Mouse (Mus musculus): ENCODE results near the gene Csmd2. TPM values are rescaled to one million over a fixed set of nuclear protein-coding genes. Genes with fewer than 3 reads are reported as not detected.

Csmd2 gene
- polyA plus RNA-seq, 1 experiment from 2014 or later = 0.18 TPM

- no peaks in the 10 kb centered on the region for H3K27me3 ChIP-seq (replicated peaks; ENCODE audit: control insufficient read depth, insufficient read depth, low read length)
- H3K36me3 ChIP-seq (ENCODE audit: control insufficient read depth, insufficient read depth, low read length) = no peaks in the 10 kb centered on the region
- no peak overlapping the region for H3K4me2 ChIP-seq (ENCODE audit: low read length)
- no peaks in the 10 kb centered on the region for H3K9me3 ChIP-seq (ENCODE audit: control insufficient read depth, low read length)
- H3K9ac ChIP-seq (ENCODE audit: low read length) = no peak overlapping the region
- ATAC-seq (replicated peaks; ENCODE audit: low FRiP score, low TSS enrichment, low read depth) (no peak), DNase-seq (ENCODE audit: low spot score) (no peak)
- H3K4me1 ChIP-seq (replicated peaks; ENCODE audit: control insufficient read depth, insufficient read depth, low read length) = no peaks in the 10 kb centered on the region
- WGBS = 84% methylated on average over 2 of the region's 2 CpGs
- no peak overlapping the region for H3K4me3 ChIP-seq (ENCODE audit: low read depth, low read length)
- H3K27ac ChIP-seq (ENCODE audit: low read depth) = no peak overlapping the region
These were observed 427.1 kb downstream of the Csmd2 start for GRCm38 (mm10) chr4:128414741-128415140.

GRCm38 (mm10) chr4:128419988-128420617 is 432.4 kb downstream of the Csmd2 start:
- Histone ChIP-seq H3K36me3 (ENCODE audit: control insufficient read depth, insufficient read depth, low read length) (no peaks in the 10 kb centered on the region), H3K27ac (ENCODE audit: low read depth) (no peak overlapping the region), H3K27me3 (replicated peaks; ENCODE audit: control insufficient read depth, insufficient read depth, low read length) (no peaks in the 10 kb centered on the region), H3K9ac (ENCODE audit: low read length) (no peak overlapping the region), H3K4me1 (replicated peaks; ENCODE audit: control insufficient read depth, insufficient read depth, low read length) (no peaks in the 10 kb centered on the region), H3K9me3 (ENCODE audit: control insufficient read depth, low read length) (no peaks in the 10 kb centered on the region), H3K4me3 (ENCODE audit: low read depth, low read length) (no peak overlapping the region), H3K4me2 (ENCODE audit: low read length) (no peak overlapping the region)
- 81% methylated on average over 7 of the region's 7 CpGs for WGBS
- no peak for DNase-seq (ENCODE audit: low spot score)
- ATAC-seq (replicated peaks; ENCODE audit: low FRiP score, low TSS enrichment, low read depth) = no peak

- no peak overlapping the region for H3K4me2 ChIP-seq (ENCODE audit: low read length)
- H3K27ac ChIP-seq (ENCODE audit: low read depth) = no peak overlapping the region
- H3K4me1 ChIP-seq (replicated peaks; ENCODE audit: control insufficient read depth, insufficient read depth, low read length) = no peaks in the 10 kb centered on the region
- H3K27me3 ChIP-seq (replicated peaks; ENCODE audit: control insufficient read depth, insufficient read depth, low read length) = no peaks in the 10 kb centered on the region
- WGBS = 82% methylated on average over 4 of the region's 4 CpGs
- H3K9me3 ChIP-seq (ENCODE audit: control insufficient read depth, low read length) = no peaks in the 10 kb centered on the region
- ATAC-seq (replicated peaks; ENCODE audit: low FRiP score, low TSS enrichment, low read depth) = no peak
- no peak for DNase-seq (ENCODE audit: low spot score)
- H3K9ac ChIP-seq (ENCODE audit: low read length) = no peak overlapping the region
- no peak overlapping the region for H3K4me3 ChIP-seq (ENCODE audit: low read depth, low read length)
- no peaks in the 10 kb centered on the region for H3K36me3 ChIP-seq (ENCODE audit: control insufficient read depth, insufficient read depth, low read length)
These were observed 434.8 kb downstream of the Csmd2 start for GRCm38 (mm10) chr4:128422486-128422885.

- Histone ChIP-seq H3K27ac (ENCODE audit: low read depth) (no peak overlapping the region), H3K9me3 (ENCODE audit: control insufficient read depth, low read length) (no peaks in the 10 kb centered on the region), H3K4me2 (ENCODE audit: low read length) (no peak overlapping the region), H3K4me1 (replicated peaks; ENCODE audit: control insufficient read depth, insufficient read depth, low read length) (no peaks in the 10 kb centered on the region), H3K27me3 (replicated peaks; ENCODE audit: control insufficient read depth, insufficient read depth, low read length) (no peaks in the 10 kb centered on the region), H3K4me3 (ENCODE audit: low read depth, low read length) (no peak overlapping the region), H3K9ac (ENCODE audit: low read length) (no peak overlapping the region), H3K36me3 (ENCODE audit: control insufficient read depth, insufficient read depth, low read length) (no peaks in the 10 kb centered on the region)
- DNase-seq (ENCODE audit: low spot score) = no peak
- WGBS = 55% methylated on average over 2 of the region's 2 CpGs
- ATAC-seq (replicated peaks; ENCODE audit: low FRiP score, low TSS enrichment, low read depth) = no peak
These were observed 437.7 kb downstream of the Csmd2 start for GRCm38 (mm10) chr4:128425339-128425738.

GRCm38 (mm10) chr4:128427261-128428030 is 439.8 kb downstream of the Csmd2 start:
- Histone ChIP-seq H3K27ac (ENCODE audit: low read depth) (no peak overlapping the region), H3K9me3 (ENCODE audit: control insufficient read depth, low read length) (no peaks in the 10 kb centered on the region), H3K36me3 (ENCODE audit: control insufficient read depth, insufficient read depth, low read length) (no peaks in the 10 kb centered on the region), H3K27me3 (replicated peaks; ENCODE audit: control insufficient read depth, insufficient read depth, low read length) (no peaks in the 10 kb centered on the region), H3K4me1 (replicated peaks; ENCODE audit: control insufficient read depth, insufficient read depth, low read length) (no peaks in the 10 kb centered on the region), H3K9ac (ENCODE audit: low read length) (no peak overlapping the region), H3K4me3 (ENCODE audit: low read depth, low read length) (no peak overlapping the region), H3K4me2 (ENCODE audit: low read length) (no peak overlapping the region)
- ATAC-seq (replicated peaks; ENCODE audit: low FRiP score, low TSS enrichment, low read depth) (no peak), DNase-seq (ENCODE audit: low spot score) (no peak)
- WGBS = 82% methylated on average over 14 of the region's 14 CpGs

- WGBS = 82% methylated on average over 18 of the region's 18 CpGs
- Histone ChIP-seq H3K9ac (ENCODE audit: low read length) (no peak overlapping the region), H3K4me1 (replicated peaks; ENCODE audit: control insufficient read depth, insufficient read depth, low read length) (no peaks in the 10 kb centered on the region), H3K27me3 (replicated peaks; ENCODE audit: control insufficient read depth, insufficient read depth, low read length) (no peaks in the 10 kb centered on the region), H3K4me2 (ENCODE audit: low read length) (no peak overlapping the region), H3K36me3 (ENCODE audit: control insufficient read depth, insufficient read depth, low read length) (no peaks in the 10 kb centered on the region), H3K9me3 (ENCODE audit: control insufficient read depth, low read length) (no peaks in the 10 kb centered on the region), H3K4me3 (ENCODE audit: low read depth, low read length) (no peak overlapping the region), H3K27ac (ENCODE audit: low read depth) (no peak overlapping the region)
- DNase-seq (ENCODE audit: low spot score) = no peak
- ATAC-seq (replicated peaks; ENCODE audit: low FRiP score, low TSS enrichment, low read depth) = no peak
These were observed 440.8 kb downstream of the Csmd2 start for GRCm38 (mm10) chr4:128428303-128429107.

- ATAC-seq (replicated peaks; ENCODE audit: low FRiP score, low TSS enrichment, low read depth) (no peak), DNase-seq (ENCODE audit: low spot score) (no peak)
- 81% methylated on average over 8 of the region's 8 CpGs for WGBS
- Histone ChIP-seq H3K27ac (ENCODE audit: low read depth) (no peak overlapping the region), H3K4me2 (ENCODE audit: low read length) (no peak overlapping the region), H3K4me3 (ENCODE audit: low read depth, low read length) (no peak overlapping the region), H3K9me3 (ENCODE audit: control insufficient read depth, low read length) (no peaks in the 10 kb centered on the region), H3K27me3 (replicated peaks; ENCODE audit: control insufficient read depth, insufficient read depth, low read length) (no peaks in the 10 kb centered on the region), H3K9ac (ENCODE audit: low read length) (no peak overlapping the region), H3K4me1 (replicated peaks; ENCODE audit: control insufficient read depth, insufficient read depth, low read length) (no peaks in the 10 kb centered on the region), H3K36me3 (ENCODE audit: control insufficient read depth, insufficient read depth, low read length) (no peaks in the 10 kb centered on the region)
These were observed 441.9 kb downstream of the Csmd2 start for GRCm38 (mm10) chr4:128429591-128429990.

GRCm38 (mm10) chr4:128440550-128440949 is 452.9 kb downstream of the Csmd2 start:
- DNase-seq (ENCODE audit: low spot score) = no peak
- no peaks in the 10 kb centered on the region for H3K27me3 ChIP-seq (replicated peaks; ENCODE audit: control insufficient read depth, insufficient read depth, low read length)
- no peaks in the 10 kb centered on the region for H3K36me3 ChIP-seq (ENCODE audit: control insufficient read depth, insufficient read depth, low read length)
- H3K9me3 ChIP-seq (ENCODE audit: control insufficient read depth, low read length) = no peaks in the 10 kb centered on the region
- ATAC-seq (replicated peaks; ENCODE audit: low FRiP score, low TSS enrichment, low read depth) = no peak
- no peak overlapping the region for H3K4me2 ChIP-seq (ENCODE audit: low read length)
- H3K27ac ChIP-seq (ENCODE audit: low read depth) = no peak overlapping the region
- no peak overlapping the region for H3K9ac ChIP-seq (ENCODE audit: low read length)
- no peak overlapping the region for H3K4me3 ChIP-seq (ENCODE audit: low read depth, low read length)
- 85% methylated on average over 6 of the region's 6 CpGs for WGBS
- H3K4me1 ChIP-seq (replicated peaks; ENCODE audit: control insufficient read depth, insufficient read depth, low read length) = no peaks in the 10 kb centered on the region

Data from intestine, embryonic 14.5 days (tissue).